Mouse (Mus musculus): ENCODE data around the gene Lpin3.

Gene Lpin3

DNA sequence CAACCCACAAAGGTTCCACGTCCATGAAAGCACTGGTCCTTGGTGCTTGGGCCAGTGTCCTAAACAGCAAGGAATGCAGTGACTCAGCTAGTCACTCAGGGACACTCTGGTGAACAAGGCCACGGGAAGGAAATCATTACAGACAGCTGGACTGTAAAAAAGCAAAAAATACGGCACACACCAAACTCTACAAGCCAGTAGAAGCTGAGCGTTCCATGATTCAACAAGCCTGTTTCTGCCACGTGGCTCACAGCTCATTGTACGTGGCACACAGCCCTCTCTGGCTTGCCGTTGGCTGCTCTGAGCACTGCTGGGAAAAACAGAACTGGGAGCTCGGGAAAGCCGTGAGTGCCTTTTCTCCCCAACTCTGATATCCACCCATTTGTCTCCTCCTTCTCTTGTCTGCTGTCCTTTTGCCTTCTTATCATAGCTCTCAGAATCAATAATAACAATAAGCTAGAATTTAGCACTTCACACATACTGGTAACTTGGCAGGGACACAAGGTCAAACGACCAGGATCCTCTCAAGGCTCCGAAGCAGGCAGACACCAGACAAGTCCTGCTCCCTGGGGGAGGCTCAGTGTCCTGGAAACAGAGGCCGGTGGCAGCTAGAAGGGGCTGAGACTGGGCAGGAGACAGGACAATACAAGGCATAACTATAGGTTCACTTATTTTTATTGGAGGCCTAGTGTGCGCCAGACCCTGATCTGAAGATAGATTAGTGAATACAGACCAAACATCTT lies at the start of gene Lpin3:
Gene Lpin3, plus strand, starts transcription at position 218 of the 743 bp plus-strand sequence.
- no peak for DNase-seq

DNA sequence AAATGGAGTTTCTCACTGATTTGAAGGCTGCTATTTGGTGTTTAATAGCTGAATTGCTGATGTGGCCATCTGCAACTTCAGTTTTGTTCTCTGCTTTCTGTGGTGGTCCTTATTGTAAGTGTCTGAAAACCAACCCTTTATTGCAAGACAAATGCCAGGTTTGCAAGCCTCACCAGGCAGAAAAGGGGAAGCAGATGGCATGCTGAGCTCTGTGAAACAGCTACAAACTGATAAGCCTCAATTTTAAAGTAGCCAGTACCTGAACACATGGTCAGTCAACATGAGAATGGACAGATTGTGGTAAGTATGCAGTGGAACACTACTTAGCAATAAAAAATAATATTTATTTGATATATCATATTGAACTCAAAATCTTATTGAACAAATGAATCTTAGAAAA lies 39.6 kb upstream of the Lpin3 start:
- DNase-seq = no peak

DNA sequence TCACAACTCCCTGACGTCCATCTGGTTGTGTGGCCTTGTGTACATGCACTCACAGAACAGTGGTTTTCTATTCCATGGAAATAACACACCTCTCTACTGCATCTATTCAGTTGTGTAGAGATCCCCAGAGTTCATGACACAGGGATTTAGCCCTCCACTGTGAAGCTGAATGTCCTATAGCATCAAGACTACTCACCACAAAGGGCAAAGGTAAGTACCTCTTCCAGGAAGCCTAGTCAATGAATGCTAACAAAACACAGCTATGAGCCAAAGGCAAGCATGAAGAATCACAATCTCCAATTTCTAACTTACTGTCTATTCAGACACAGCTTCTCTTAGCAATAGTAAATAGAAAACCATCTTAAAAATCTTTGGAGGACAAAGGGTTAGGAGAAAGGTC lies 32.8 kb upstream of the Lpin3 start:
- no peak for DNase-seq

DNA sequence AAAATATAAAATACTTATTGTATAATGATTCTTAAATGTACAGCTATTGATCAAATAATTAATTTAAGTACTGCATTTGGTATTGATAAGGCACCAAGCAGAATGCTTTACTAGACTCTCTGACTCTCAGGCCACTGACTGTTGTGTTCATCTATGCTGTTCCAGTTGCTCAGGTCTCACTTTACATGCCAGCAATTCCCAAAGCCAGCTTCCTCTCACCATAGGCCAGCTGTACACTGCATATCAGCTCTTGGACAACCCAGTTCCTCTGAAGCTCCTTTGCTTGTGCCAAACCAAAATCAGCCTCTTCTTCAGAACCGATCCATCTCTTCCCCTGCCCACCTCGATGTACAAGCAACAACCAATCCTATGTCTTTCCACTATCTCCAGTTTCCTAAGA lies 32.3 kb upstream of the Lpin3 start:
- DNase-seq = no peak

DNA sequence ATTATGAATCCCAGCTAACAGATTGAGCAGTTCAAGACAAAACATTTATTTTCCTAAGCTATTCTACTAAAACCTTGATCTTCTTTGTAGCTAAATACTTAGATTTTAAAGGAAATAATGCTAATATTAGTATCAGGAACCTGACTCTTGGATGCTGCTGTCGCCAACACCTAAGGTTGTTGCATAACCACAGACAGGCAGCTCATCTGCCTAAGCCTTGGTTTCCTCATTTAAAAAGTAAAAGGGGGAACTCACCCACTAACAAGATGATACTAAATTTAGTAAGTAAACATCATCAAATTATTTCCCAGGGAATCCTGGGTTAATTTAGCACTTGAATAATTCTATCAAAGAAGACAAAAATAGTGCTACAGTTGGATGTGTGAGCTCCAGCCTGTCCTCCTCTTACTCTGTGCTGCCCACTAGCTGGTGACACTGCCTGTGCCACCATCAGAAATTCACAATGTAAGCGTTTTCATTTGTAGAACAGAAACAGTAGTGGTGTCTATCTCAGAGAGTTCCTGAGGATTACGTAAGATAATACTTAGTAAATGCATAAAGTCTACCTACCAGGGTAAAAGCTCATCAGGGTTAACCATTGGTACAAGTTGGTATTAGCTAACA lies 30.7 kb upstream of the Lpin3 start:
- no peak for DNase-seq

GRCm38 (mm10) chr2:160850360-160850759 lies 30.1 kb upstream of the Lpin3 start:
- no peak for DNase-seq

DNA sequence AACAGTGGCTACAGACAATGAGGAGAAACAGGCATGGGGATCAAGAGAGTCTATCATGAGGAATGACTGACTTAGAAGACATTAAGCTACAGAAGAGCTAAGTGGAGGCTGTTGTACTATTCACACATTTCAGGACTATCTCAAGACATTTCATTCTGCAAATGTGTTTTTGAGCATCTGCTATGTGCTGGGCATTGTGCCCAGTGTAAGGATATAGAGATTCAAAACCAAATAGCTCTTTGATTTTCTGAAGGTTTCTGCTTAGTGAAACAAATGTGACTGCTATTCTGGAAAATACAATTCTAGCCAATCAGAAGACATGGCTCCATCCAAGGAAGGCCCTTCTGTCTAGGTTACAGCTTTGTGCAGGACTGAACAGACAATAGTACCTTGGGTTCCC lies 25.8 kb upstream of the Lpin3 start:
- DNase-seq = peak; percentile 25

DNA sequence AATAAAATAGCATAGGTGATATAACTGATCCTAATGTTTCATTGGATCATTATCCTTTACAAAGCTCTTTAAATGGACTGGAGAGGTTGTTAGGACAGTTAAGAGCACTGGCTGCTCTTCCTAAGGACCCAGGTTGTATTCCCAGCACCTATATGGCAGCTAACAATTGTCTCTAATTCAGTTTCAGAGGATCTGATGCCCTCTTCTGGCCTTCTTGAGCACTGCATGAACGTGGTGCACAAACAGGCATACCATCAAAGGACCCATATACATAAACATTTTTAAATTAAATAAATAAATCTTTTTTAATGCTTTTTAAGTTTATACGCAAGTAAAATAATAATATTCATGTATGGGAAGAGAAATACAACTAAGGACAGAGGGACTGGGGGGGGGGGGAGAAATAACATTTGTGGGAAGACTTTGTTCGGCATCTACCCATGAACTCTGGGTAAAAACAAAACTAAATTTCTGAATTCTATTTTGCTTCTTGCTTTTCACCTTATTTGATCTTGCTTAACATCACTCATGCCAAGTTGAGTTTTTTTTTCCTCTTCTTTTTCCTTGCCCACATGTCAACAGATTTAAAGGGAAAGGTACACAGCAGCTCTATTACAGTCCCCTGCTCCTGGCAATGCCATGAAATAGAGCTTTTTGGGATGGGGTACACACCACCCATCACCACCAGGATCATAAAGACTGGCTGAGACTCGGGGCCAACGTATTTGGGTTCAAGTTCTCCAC lies 23.9 kb upstream of the Lpin3 start:
- no peak for DNase-seq

GRCm38 (mm10) chr2:160860363-160860762 lies 20.1 kb upstream of the Lpin3 start:
- DNase-seq = no peak

GRCm38 (mm10) chr2:160864112-160864511 lies 16.4 kb upstream of the Lpin3 start:
- no peak for DNase-seq

DNA sequence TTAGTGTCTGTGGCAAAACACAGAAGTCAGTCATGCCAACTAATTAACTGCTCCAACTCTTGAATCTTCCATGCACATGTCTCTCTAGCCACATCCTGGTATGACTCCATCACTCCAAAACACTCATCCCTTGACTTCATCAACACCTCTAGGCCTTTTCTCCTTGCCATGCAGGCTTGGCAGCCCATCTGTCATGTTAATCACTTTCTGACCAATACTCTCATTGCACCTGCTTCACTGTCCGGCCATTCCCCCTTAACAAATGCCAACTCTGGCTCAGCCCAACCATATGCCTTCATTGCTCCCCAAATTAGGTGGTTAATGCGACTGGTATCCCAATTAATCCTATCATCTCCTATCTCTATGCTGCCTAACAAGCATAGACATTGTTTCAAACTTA lies 15.2 kb upstream of the Lpin3 start:
- DNase-seq = peak; percentile 37

GRCm38 (mm10) chr2:160869446-160869845 lies 11.0 kb upstream of the Lpin3 start:
- no peak for DNase-seq

DNA sequence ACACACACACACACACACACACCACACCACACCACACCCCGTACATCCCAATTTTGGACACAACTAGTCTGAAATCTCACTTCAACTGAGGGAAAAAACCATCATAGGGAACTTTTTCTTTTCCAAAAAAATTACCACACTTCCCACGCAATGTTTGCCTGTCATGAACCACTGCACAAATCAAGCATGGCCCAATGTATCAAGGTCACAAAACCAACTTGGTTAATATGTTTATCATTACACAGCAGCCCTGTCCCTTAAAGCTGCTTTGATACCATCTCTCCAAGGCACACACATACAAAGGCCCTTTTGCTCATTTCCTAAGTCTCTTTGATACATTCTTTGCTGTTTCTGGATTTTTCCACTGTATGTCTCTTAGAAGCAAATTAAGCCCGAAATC lies 9.2 kb upstream of the Lpin3 start:
- no peak for DNase-seq

GRCm38 (mm10) chr2:160872395-160872794 lies 8.1 kb upstream of the Lpin3 start:
- peak; percentile 74 for DNase-seq

- DNase-seq = peak; percentile 94
Measured at GRCm38 (mm10) chr2:160872890-160873382, 7.5 kb upstream of the Lpin3 start, which contains the start of gene Zhx3. Zhx3 (minus strand) TSS chr2:160872998.

GRCm38 (mm10) chr2:160874231-160874877 lies 6.1 kb upstream of the Lpin3 start:
- no peak for DNase-seq

- no peak for DNase-seq
Measured at GRCm38 (mm10) chr2:160876115-160876514, 4.4 kb upstream of the Lpin3 start.

DNA sequence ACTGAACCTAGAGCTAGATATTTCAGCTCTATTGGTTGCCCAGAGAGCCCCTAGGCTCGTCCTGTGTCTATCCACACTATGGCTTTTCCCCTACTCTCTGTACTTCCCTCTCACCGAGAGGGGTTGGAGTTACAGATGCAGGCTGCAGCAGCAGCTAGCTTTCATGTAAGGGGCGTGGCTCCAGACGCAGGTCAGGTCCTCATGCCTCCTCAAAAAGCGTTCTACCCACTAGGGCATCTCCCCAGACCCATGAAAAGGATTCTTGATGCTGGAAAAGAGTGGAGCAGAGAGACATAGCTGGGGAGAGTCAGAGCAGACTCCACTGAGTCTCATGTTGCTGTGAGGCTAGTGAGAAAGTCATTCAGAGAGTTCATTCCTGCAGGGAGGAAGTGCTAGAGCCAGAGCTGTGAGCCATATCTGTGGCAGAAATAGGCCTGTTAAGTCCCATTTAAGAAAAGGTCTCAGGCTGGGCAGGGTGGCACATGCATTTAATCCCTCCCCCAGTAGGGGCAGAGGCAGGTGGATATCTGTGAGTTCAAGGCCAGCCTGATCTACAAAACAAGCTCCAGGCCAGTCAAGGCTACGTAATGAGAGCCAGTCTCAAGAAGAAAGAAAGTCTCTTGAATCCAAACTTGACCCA lies 1.1 kb downstream of the Lpin3 start:
- DNase-seq = no peak

DNA sequence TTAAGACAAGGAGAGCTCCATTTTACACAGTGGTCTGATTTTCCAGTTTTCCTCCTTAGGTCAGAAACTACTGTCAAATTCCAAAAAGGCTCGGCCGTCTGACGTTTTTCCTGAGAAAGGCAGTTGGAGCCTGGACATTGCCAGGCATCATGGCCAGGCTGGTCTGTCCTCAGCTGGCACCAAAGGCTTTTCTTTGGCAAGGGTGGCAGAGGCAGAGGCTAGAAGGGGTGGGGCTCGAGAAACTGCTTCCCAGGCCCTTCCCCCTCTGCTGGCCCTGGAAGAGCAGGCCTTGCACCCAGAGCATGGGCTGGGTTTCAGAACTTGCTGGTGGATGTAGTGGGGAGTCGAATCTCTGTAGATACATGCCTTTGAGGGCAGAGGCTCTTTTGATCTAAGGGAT lies 2.0 kb downstream of the Lpin3 start:
- no peak for DNase-seq

GRCm38 (mm10) chr2:160883912-160884311 lies 3.4 kb downstream of the Lpin3 start:
- DNase-seq = no peak

- no peak for DNase-seq
Measured at GRCm38 (mm10) chr2:160884830-160885229, 4.4 kb downstream of the Lpin3 start.

DNA sequence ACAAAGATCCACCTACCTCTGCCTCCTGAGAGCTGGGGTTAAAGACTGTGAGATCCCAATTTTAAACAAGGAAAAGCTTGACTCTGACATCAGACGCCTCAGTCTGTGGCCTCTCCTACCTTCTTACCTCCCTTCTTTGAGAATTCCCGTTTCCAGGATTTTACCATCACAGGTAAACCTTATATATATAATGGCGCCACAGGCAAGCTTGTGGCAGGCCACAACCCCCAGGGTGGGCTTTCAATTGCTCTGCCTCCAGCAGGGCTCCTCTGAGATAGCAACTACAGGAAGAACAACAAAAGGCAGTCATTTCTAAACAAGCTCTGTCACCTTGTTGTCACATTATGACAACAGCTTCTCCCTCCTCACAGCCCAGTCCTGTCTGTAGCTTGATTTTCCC lies 5.8 kb downstream of the Lpin3 start:
- no peak for DNase-seq

DNA sequence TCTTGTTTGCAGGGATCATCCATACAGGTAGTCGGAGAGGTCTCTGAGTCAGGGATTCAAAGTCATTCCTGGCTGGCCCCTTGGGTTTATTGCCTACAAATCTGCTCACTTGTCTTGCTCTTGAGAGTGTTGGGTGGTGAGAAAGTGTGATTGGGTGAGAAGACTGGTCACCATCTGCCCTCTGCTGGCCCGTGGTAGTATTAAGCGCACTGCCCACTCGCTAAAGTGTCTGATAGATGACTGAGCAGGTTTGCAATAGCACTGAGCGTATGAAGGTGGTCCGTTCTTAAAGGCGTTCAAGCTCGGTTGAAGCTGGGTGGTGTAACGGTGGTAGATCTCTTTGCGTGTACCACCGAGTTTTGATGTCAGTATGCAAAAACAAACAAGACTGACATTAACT lies 6.8 kb downstream of the Lpin3 start:
- DNase-seq = peak; percentile 84
